Comparison of ENCODE assay signal across 25 mouse cellular contexts in genomic region chr1:170702263-170702662, GRCm38 (mm10). TPM values are rescaled to one million over a fixed set of nuclear protein-coding genes. Genes with fewer than 3 reads are reported as not detected.
DNase-seq lines count a peak whose midpoint lies in the region; ATAC-seq and TF ChIP-seq lines count a peak whose summit lies in the region.
"Had no signal": no experiment of that assay in that cellular context is flagged by ENCODE, and none has a peak within 500 bp of the region (broad histone marks: within the 10 kb centered on the region; RNA-seq: fewer than 3 reads in every experiment).

No protein-coding gene starts in this region.

- H3K27me3 ChIP-seq in liver, postnatal 0 days (ENCODE audit: insufficient read depth, low read length), result no peaks in the 10 kb centered on the region
- no peaks in the 10 kb centered on the region for H3K27me3 ChIP-seq in embryonic facial prominence, embryonic 15.5 days
- H3K27me3 ChIP-seq: hindbrain, embryonic 13.5 days; midbrain, embryonic 15.5 days had no signal

- ATAC-seq in liver, postnatal 0 days, result 0 out of 2 replicates have a peak, but pooled peaks have one; percentile 25
- peak; percentile 55; the same call in 1 of the 2 replicates for ATAC-seq in embryonic facial prominence, embryonic 15.5 days (ENCODE audit: insufficient number of reproducible peaks, low FRiP score, low TSS enrichment, low read depth)
- ATAC-seq in megakaryocyte progenitor cell, adult 5-6 weeks (replicated peaks; ENCODE audit: poor library complexity), result peak; percentile 91
- ATAC-seq in cerebellum, adult (ENCODE audit: insufficient number of reproducible peaks, low FRiP score, low TSS enrichment), result no peak
- ATAC-seq: activated CD4-positive, CD25-positive, alpha-beta regulatory T cell, adult 4 months; forebrain, embryonic 14.5 days; inflammation-experienced regulatory T-cells, adult 6 months; midbrain, embryonic 15.5 days had no signal

- no peak overlapping the region for H3K9ac ChIP-seq in liver, postnatal 0 days (replicated peaks)
- no peak overlapping the region for H3K9ac ChIP-seq in embryonic facial prominence, embryonic 15.5 days
- H3K9ac ChIP-seq: hindbrain, embryonic 13.5 days; liver, embryonic 14.5 days; midbrain, embryonic 15.5 days had no signal

- no peak overlapping the region for H3K4me3 ChIP-seq in liver, postnatal 0 days (ENCODE audit: low read depth, low read length)
- H3K4me3 ChIP-seq in embryonic facial prominence, embryonic 15.5 days (replicated peaks), result no peak overlapping the region
- H3K4me3 ChIP-seq: hindbrain, embryonic 13.5 days; left cerebral cortex, adult 2 months; midbrain, embryonic 15.5 days had no signal

- no peaks in the 10 kb centered on the region for H3K9me3 ChIP-seq in liver, postnatal 0 days (ENCODE audit: low read length)
- no peaks in the 10 kb centered on the region for H3K9me3 ChIP-seq in embryonic facial prominence, embryonic 15.5 days (replicated peaks)
- H3K9me3 ChIP-seq: hindbrain, embryonic 13.5 days; midbrain, embryonic 15.5 days had no signal

- 60% methylated on average over 2 of the region's 2 CpGs for WGBS in liver, postnatal 0 days (ENCODE audit: insufficient replicate concordance)
- 68% methylated on average over 2 of the region's 2 CpGs for WGBS in embryonic facial prominence, embryonic 15.5 days

- no peak overlapping the region for H3K4me2 ChIP-seq in liver, postnatal 0 days (ENCODE audit: low read depth, low read length)
- H3K4me2 ChIP-seq in embryonic facial prominence, embryonic 15.5 days (replicated peaks), result no peak overlapping the region
- H3K4me2 ChIP-seq: heart, embryonic 11.5 days; hindbrain, embryonic 13.5 days; midbrain, embryonic 15.5 days had no signal

- no peak for DNase-seq in liver, postnatal 0 days
- DNase-seq in liver, result no peak
- DNase-seq in urinary bladder, adult 2 months (ENCODE audit: low spot score), result no peak
- DNase-seq in kidney, postnatal 10 days, result no peak
- DNase-seq: adrenal gland, postnatal 10 days; cerebellum, adult 18-20 months; cerebellum, postnatal 25 days; gastrocnemius, postnatal 36 days; heart, postnatal 10 days; kidney, adult 9 months; kidney, postnatal 36 days; layer of hippocampus, adult 9-11 months; right cerebral cortex, postnatal 4 days; thymus, postnatal 36 days had no signal

- H3K36me3 ChIP-seq in liver, postnatal 0 days (replicated peaks; ENCODE audit: insufficient read depth, low read length), result no peaks in the 10 kb centered on the region
- H3K36me3 ChIP-seq in embryonic facial prominence, embryonic 15.5 days, result no peaks in the 10 kb centered on the region
- H3K36me3 ChIP-seq: hindbrain, embryonic 13.5 days; midbrain, embryonic 15.5 days had no signal

- no peak overlapping the region for H3K27ac ChIP-seq in liver, postnatal 0 days (ENCODE audit: low read depth)
- no peak overlapping the region for H3K27ac ChIP-seq in embryonic facial prominence, embryonic 15.5 days (replicated peaks)
- H3K27ac ChIP-seq: hindbrain, embryonic 13.5 days; left cerebral cortex, adult 2 months; liver, embryonic 14.5 days; midbrain, embryonic 15.5 days had no signal

- no peaks in the 10 kb centered on the region for H3K4me1 ChIP-seq in liver, postnatal 0 days (ENCODE audit: insufficient read depth)
- peaks cover 15% of the 10 kb centered on the region; the same call in 1 of the 2 replicates for H3K4me1 ChIP-seq in embryonic facial prominence, embryonic 15.5 days
- H3K4me1 ChIP-seq: hindbrain, embryonic 13.5 days; midbrain, embryonic 15.5 days had no signal

- TF ChIP-seq CTCF in liver, postnatal 0 days (IDR thresholded peaks at IDR 0.05; ENCODE audit: low read depth), result no peak

- no peak for TF ChIP-seq EP300 in liver, postnatal 0 days (IDR thresholded peaks at IDR 0.05; ENCODE audit: low read depth)

RNA-seq across cellular contexts. Expression of gene Olfml2b, which starts 57.9 kb away (rescaled TPM):
- polyA plus RNA-seq in liver, postnatal 0 days (2015; fragmentation: Nextera tagmentation; extraction: Ambion mirVana), result 2.3 and 2.9 TPM in 2 replicates
- polyA plus RNA-seq in embryonic facial prominence, embryonic 15.5 days (2015; fragmentation: Nextera tagmentation; extraction: Ambion mirVana), result 30.6 and 34.5 TPM in 2 replicates
- 0.67 and 1.3 TPM in 2 replicates for total RNA-seq in megakaryocyte progenitor cell, adult 5-6 weeks (2015)
- total RNA-seq in megakaryocyte progenitor cell, adult 5-6 weeks (2017), result 1.8 and 2.0 TPM in 2 replicates
- polyA plus RNA-seq in urinary bladder, adult 2 months (2012; rRNA removed), result 37.8 and 39.7 TPM in 2 replicates
- polyA plus RNA-seq: activated CD4-positive, CD25-positive, alpha-beta regulatory T cell, adult 4 months; inflammation-experienced regulatory T-cells, adult 6 months had no signal
